Mouse (Mus musculus) MEL (cell line): Measurements from ENCODE around the gene Uba3. TPM values are rescaled to one million over a fixed set of nuclear protein-coding genes. Genes with fewer than 3 reads are reported as not detected.

Source experiments
- DNase-seq: peaks from one replicate; pipeline ENCODE4 v3.0.0; 2011; ENCODE audit warnings: low read depth, low spot score
- H3K27ac ChIP-seq: 2 replicates; pipeline ENCODE4 v1.5.1; 2012; ENCODE audit warnings: low read depth, mild to moderate bottlenecking, control low read depth, low read length, moderate library complexity; ENCODE audit not compliant: control insufficient read depth
- H3K27me3 ChIP-seq, 2 experiments: fragments of 150-350 bp in 1 of 2; sonication (generic) in 1 of 2; 2 replicates each; pipeline ENCODE4 v1.6.1; 2012; ENCODE audit warnings: low read length in 2 of 2, mild to moderate bottlenecking in 2 of 2, improper control_type of control experiment in 1 of 2, moderate library complexity in 1 of 2; ENCODE audit not compliant: insufficient read depth in 2 of 2, control insufficient read depth in 1 of 2
- H3K36me3 ChIP-seq, 2 experiments: 2 replicates each; pipeline ENCODE4 v1.6.1; 2012 to 2014; ENCODE audit warnings: low read length in 2 of 2, improper control_type of control experiment in 1 of 2, inconsistent platforms in 1 of 2, mild to moderate bottlenecking in 1 of 2; ENCODE audit not compliant: insufficient read depth in 2 of 2, control insufficient read depth in 1 of 2
- H3K4me1 ChIP-seq, 2 experiments: fragments of 150-350 bp in 1 of 2; sonication (generic) in 1 of 2; 2 replicates each; pipeline ENCODE4 v1.6.1; 2012; ENCODE audit warnings: low read length in 2 of 2, improper control_type of control experiment in 1 of 2, mild to moderate bottlenecking in 1 of 2; ENCODE audit not compliant: insufficient read depth in 2 of 2, control insufficient read depth in 1 of 2
- H3K4me3 ChIP-seq, 2 experiments: fragments of 150-350 bp in 1 of 2; sonication (generic) in 1 of 2; 2 replicates each; pipeline ENCODE4 v1.5.1; 2012; ENCODE audit warnings: low read depth in 2 of 2, low read length in 2 of 2, mild to moderate bottlenecking in 2 of 2, moderate library complexity in 2 of 2, control low read depth in 1 of 2, improper control_type of control experiment in 1 of 2; ENCODE audit not compliant: control insufficient read depth in 1 of 2, insufficient read depth in 1 of 2
- H3K79me2 ChIP-seq: 2 replicates; pipeline ENCODE4 v1.6.1; 2012; ENCODE audit warnings: mild to moderate bottlenecking, low read length, moderate library complexity; ENCODE audit not compliant: control insufficient read depth, poor library complexity, insufficient read depth
- H3K9ac ChIP-seq: 2 replicates; pipeline ENCODE4 v1.6.1; 2012; ENCODE audit warnings: low read depth, mild to moderate bottlenecking, control low read depth, low read length, moderate library complexity; ENCODE audit not compliant: control insufficient read depth, poor library complexity, severe bottlenecking
- H3K9me3 ChIP-seq: fragments of 150-350 bp; sonication (generic); replicated peaks from 2 replicates; pipeline ENCODE4 v1.6.1; 2012; ENCODE audit warnings: mild to moderate bottlenecking, low read length, improper control_type of control experiment, moderate library complexity; ENCODE audit not compliant: insufficient read depth
- CTCF ChIP-seq, 3 experiments: IDR thresholded peaks in 2 of 3; conservative IDR thresholded peaks in 1 of 3; 2 replicates each; pipeline ENCODE4 v1.5.1; 2011 to 2012; ENCODE audit warnings: low read length in 3 of 3, low read depth in 2 of 3, mild to moderate bottlenecking in 2 of 3, improper control_type of control experiment in 1 of 3, inconsistent platforms in 1 of 3, mixed read lengths in 1 of 3, moderate library complexity in 1 of 3; ENCODE audit not compliant: control insufficient read depth in 1 of 3, insufficient read depth in 1 of 3, poor library complexity in 1 of 3, severe bottlenecking in 1 of 3
- ELF1 ChIP-seq: IDR thresholded peaks from 2 replicates; pipeline ENCODE4 v1.6.1; 2014; ENCODE audit warnings: low read depth, mild to moderate bottlenecking, inconsistent platforms, low read length, improper control_type of control experiment, moderate library complexity
- HCFC1 ChIP-seq: IDR thresholded peaks from 2 replicates; pipeline ENCODE4 v1.6.1; 2012; ENCODE audit warnings: low read depth, mild to moderate bottlenecking, inconsistent platforms, low read length, improper control_type of control experiment, moderate library complexity
- JUND ChIP-seq: IDR thresholded peaks from 2 replicates; pipeline ENCODE4 v1.6.1; 2011; ENCODE audit warnings: low read depth, mild to moderate bottlenecking, improper control_type of control experiment, low read length
- MAFK ChIP-seq: IDR thresholded peaks from 2 replicates; pipeline ENCODE4 v1.6.1; 2011; ENCODE audit warnings: low read depth, mild to moderate bottlenecking, low read length, improper control_type of control experiment, borderline replicate concordance
- MAX ChIP-seq: IDR thresholded peaks from 2 replicates; pipeline ENCODE4 v1.6.1; 2011; ENCODE audit warnings: low read length, improper control_type of control experiment
- MAZ ChIP-seq: IDR thresholded peaks from 2 replicates; pipeline ENCODE4 v1.6.1; 2012; ENCODE audit warnings: low read depth, mild to moderate bottlenecking, inconsistent platforms, low read length, improper control_type of control experiment
- NELFE ChIP-seq: IDR thresholded peaks from 2 replicates; pipeline ENCODE4 v1.6.1; 2011; ENCODE audit warnings: low read depth, low read length, improper control_type of control experiment
- NRF1 ChIP-seq: IDR thresholded peaks from 2 replicates; pipeline ENCODE4 v1.6.1; 2014; ENCODE audit warnings: low read depth, mild to moderate bottlenecking, inconsistent platforms, low read length, improper control_type of control experiment, moderate library complexity; ENCODE audit not compliant: poor library complexity, insufficient read depth, severe bottlenecking
- POLR2A ChIP-seq, 2 experiments: IDR thresholded peaks; 2 replicates each; pipeline ENCODE4 v1.6.1; 2011 to 2012; ENCODE audit warnings: low read length in 2 of 2, mild to moderate bottlenecking in 2 of 2, control low read depth in 1 of 2, improper control_type of control experiment in 1 of 2, low read depth in 1 of 2, moderate library complexity in 1 of 2; ENCODE audit not compliant: control insufficient read depth in 1 of 2, insufficient read depth in 1 of 2, poor library complexity in 1 of 2
- POLR2AphosphoS2 ChIP-seq: IDR thresholded peaks from 2 replicates; pipeline ENCODE4 v1.6.1; 2011; ENCODE audit warnings: low read length, improper control_type of control experiment
- RAD21 ChIP-seq: IDR thresholded peaks from 2 replicates; pipeline ENCODE4 v1.6.1; 2011; ENCODE audit warnings: mild to moderate bottlenecking, low read depth, low read length, improper control_type of control experiment
- RCOR1 ChIP-seq: IDR thresholded peaks from 2 replicates; pipeline ENCODE4 v1.6.1; 2012; ENCODE audit warnings: low read depth, mild to moderate bottlenecking, inconsistent platforms, low read length, improper control_type of control experiment
- TBP ChIP-seq: IDR thresholded peaks from 2 replicates; pipeline ENCODE4 v1.8.0; 2011; ENCODE audit warnings: low read depth, low read length, improper control_type of control experiment
- TCF12 ChIP-seq: IDR thresholded peaks from 2 replicates; pipeline ENCODE4 v1.6.1; 2014; ENCODE audit warnings: low read depth, mild to moderate bottlenecking, inconsistent platforms, low read length, improper control_type of control experiment, moderate library complexity
- UBTF ChIP-seq: IDR thresholded peaks from 2 replicates; pipeline ENCODE4 v1.6.1; 2012; ENCODE audit warnings: low read depth, mild to moderate bottlenecking, inconsistent platforms, low read length, improper control_type of control experiment, moderate library complexity, borderline replicate concordance; ENCODE audit not compliant: insufficient read depth
- USF1 ChIP-seq: IDR thresholded peaks from 2 replicates; pipeline ENCODE4 v1.6.1; 2014; ENCODE audit warnings: low read depth, mild to moderate bottlenecking, inconsistent platforms, low read length, improper control_type of control experiment, moderate library complexity
- ZC3H11A ChIP-seq: IDR thresholded peaks from 2 replicates; pipeline ENCODE4 v1.6.1; 2012; ENCODE audit warnings: low read depth, mild to moderate bottlenecking, inconsistent platforms, low read length, improper control_type of control experiment
- ZKSCAN1 ChIP-seq: IDR thresholded peaks from 2 replicates; pipeline ENCODE4 v1.6.1; 2012; ENCODE audit warnings: low read depth, mild to moderate bottlenecking, inconsistent platforms, low read length, improper control_type of control experiment, moderate library complexity
- ZMIZ1 ChIP-seq: IDR thresholded peaks from 2 replicates; pipeline ENCODE4 v1.6.1; 2012; ENCODE audit warnings: low read depth, mild to moderate bottlenecking, inconsistent platforms, low read length, improper control_type of control experiment, moderate library complexity
- ZNF384 ChIP-seq: IDR thresholded peaks from 2 replicates; pipeline ENCODE4 v1.6.1; 2012; ENCODE audit warnings: low read depth, mild to moderate bottlenecking, inconsistent platforms, low read length, improper control_type of control experiment
- polyA plus RNA-seq, 2 experiments: library from polyadenylated mRNA; stranded (reverse) in 1 of 2; unstranded in 1 of 2; fragments of >175 nt in 1 of 2; fragments of >200 nt in 1 of 2; gene quantifications; 2 replicates each; pipeline versions ENCODE4 v1.2.1 to v1.2.4; 2012; ENCODE audit warnings: low replicate concordance in 2 of 2, low read depth in 1 of 2; ENCODE audit not compliant: insufficient read length in 2 of 2, insufficient read depth in 1 of 2, missing spikeins in 1 of 2
- total RNA-seq: library from RNA; depleted of rRNA; stranded (reverse); fragments of 300-350 nt; gene quantifications from 2 replicates; pipeline ENCODE4 v1.2.3, GENCODE M21; 2012; rRNA removed

Uba3 gene
- total RNA-seq (37.1 and 43.8 TPM in 2 replicates), polyA plus RNA-seq (10 to 100 TPM in 1 of 2 experiments, not detected in 1; 38.1 TPM)

DNA sequence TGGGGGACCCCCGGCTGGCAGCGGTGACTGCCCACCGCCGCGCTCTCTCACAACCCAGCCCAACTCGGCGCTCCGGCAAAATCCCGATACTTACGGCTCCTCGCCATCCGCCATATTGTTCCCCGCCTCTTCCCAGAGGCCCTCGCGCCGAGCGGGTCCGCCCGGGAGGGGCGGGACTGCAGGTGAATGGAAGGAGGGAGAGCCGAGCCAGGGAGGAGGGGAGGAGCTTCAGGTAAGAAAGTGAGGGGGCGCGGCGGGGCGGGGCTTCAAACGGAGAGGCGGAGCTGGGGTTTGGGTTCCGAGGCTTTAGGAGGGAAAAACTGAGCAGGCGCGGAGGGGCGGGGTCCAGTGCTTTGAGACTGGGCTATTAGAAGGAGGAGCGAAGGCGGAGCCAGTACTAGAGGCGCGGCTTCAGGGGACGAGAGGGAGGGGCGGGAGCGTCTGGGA is at the start of gene Uba3:
TSS of gene Uba3 (minus strand) at position 209 of the 447 bp plus-strand sequence.
- Histone ChIP-seq H3K4me1 (peaks cover 23 to 34% of the 10 kb centered on the region in 2 experiments), H3K4me3 (peak within 1 kb of the TSS; percentile 64 to 97), H3K9ac (peak within 1 kb of the TSS; percentile 78), H3K36me3 (peaks cover 8 to 42% of the 10 kb centered on the region in 2 experiments), H3K9me3 (no peaks in the 10 kb centered on the region), H3K79me2 (peaks cover 24% of the 10 kb centered on the region)
- DNase-seq: peak; percentile 98
- TF ChIP-seq USF1 (peak; percentile 35; the same call in 1 of the 2 replicates), TCF12 (peak; percentile 88), ZMIZ1 (peak; percentile 70; the same call in 1 of the 2 replicates), ZKSCAN1 (no peak), CTCF (IDR thresholded peaks at IDR 0.05 in 2 of 3, conservative IDR thresholded peaks at IDR 0.05 in 1 of 3; ENCODE audit: control insufficient read depth in 1 of 3, insufficient read depth in 1 of 3, low read depth in 2 of 3, low read length in 3 of 3, poor library complexity in 1 of 3, severe bottlenecking in 1 of 3) (no peak), HCFC1 (peak; percentile 83), UBTF (0 out of 2 replicates have a peak, but pooled peaks have one; percentile 15), RCOR1 (no peak), NRF1 (peak; percentile 69), MAX (no peak), POLR2AphosphoS2 (peak; percentile 84), RAD21 (no peak), POLR2A (IDR thresholded peaks at IDR 0.05; ENCODE audit: control insufficient read depth in 1 of 2, insufficient read depth in 1 of 2, low read depth in 1 of 2, low read length in 2 of 2, poor library complexity in 1 of 2) (peak; percentile 35 to 88; a peak in 2 of 4 replicates), MAZ (peak; percentile 91; the same call in 1 of the 2 replicates), MAFK (no peak), JUND (no peak), ZNF384 (no peak), ELF1 (0 out of 2 replicates have a peak, but pooled peaks have one; percentile 27), TBP (peak; percentile 79), ZC3H11A (no peak), NELFE (peak; percentile 71)
- TF ChIP-seq, all 39 proteins: peak for 12
- Histone ChIP-seq H3K27me3 (no peaks in the 10 kb centered on the region), H3K27ac (peak within 1 kb of the TSS; percentile 73)
